Mouse (Mus musculus): ENCODE data around the gene Mtmr6.
"Not testable (repeated sequence)": the region's sequence is repeated elsewhere in the genome, so short reads cannot be mapped to it uniquely, and the experiment has no call there.

The Mtmr6 gene

DNA sequence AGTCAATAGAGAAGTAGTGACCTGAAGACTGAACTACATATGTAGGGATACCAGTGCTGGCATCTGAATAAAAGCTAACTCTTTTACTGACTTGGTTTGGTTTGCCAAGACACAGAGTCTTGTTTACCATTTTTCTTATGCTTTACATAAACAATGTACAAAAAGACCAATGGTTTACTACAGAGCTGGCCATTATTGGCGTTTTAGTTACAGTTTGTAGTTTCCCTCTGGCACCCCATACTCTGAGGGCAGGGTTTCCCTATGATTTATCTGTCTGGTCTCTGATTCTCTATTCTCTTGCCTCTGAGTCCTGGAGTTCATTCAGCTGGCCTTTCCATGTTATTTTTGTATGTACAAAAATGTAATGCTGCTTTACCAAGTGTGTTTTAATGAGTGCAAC lies 30.5 kb downstream of the Mtmr6 start:
- DNase-seq (ENCODE audit: low read depth, low spot score): no peak

DNA sequence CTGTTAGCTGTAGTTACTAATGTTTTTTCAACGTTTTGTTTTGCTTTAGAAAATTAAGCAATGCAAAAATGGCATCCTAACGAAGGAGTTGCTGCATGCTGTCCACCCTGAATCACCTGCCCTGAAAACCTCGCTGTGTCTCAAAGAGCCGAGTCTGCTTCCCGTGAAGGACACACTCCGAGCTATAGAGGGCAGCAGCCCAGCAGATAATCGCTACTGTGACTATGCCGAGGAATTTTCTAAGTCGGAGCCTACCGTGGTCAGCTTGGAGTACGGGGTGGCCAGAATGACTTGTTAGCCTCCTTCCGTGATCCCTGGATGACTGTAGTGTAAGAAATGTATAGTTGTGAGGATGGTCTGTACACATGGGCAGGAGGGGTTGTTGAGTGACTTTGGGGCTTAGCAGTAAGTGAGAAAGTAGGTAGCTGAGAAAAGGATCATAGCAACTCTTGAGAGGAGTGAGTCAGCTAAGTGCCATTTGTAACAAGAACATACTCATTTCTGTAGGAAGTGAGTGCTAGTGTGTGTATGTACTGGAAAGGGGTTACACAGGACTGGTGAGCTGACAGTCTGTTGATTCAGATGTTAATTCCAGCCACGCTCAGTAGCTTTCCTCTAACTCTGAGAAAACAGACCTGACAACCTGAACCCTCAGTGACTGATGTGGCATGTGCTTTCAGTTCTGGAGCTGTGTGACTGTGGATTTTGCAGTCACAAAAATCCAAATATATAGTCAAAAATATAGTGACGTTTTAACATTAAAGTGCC lies 35.4 kb downstream of the Mtmr6 start:
- no peak for DNase-seq (ENCODE audit: low read depth, low spot score)

DNA sequence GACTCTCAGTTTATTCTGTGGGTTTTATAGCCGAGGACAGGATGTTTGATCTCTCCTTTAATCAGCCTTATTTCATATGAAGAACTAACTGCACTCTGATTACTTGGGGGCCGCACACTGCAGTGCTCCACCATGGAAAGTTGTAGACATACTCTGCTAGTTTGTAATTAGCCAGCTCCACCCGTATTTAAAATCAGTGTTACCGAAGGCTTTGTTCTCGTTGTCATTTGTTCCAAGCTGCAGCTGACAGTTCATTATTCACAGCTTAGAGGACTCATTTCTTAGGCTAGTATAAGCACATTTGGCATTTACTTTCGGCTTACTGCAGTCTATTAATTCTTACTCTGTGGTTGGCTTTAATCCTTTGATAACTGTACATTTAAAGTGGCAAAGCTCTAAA lies 36.0 kb downstream of the Mtmr6 start:
- no peak for DNase-seq (ENCODE audit: low read depth, low spot score)

DNA sequence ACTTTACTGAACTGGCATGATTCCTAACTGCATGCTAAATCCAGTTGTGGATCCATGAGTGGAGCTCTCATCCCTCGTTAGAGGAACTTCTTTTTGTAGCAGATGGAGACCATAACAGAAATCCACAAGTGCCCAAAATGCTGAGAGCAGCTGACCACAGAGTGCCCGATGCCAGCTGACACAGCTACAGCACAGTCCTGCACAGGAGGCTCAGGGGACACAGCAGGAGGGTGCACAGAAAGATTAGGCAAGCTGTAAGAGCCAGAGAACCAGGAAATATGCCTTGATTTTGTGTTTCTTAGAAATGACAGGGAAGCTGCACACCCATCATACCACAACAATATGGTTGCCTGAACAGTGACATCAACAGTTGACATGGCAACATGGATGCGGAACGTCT lies 37.4 kb downstream of the Mtmr6 start:
- DNase-seq (ENCODE audit: low read depth, low spot score): no peak

DNA sequence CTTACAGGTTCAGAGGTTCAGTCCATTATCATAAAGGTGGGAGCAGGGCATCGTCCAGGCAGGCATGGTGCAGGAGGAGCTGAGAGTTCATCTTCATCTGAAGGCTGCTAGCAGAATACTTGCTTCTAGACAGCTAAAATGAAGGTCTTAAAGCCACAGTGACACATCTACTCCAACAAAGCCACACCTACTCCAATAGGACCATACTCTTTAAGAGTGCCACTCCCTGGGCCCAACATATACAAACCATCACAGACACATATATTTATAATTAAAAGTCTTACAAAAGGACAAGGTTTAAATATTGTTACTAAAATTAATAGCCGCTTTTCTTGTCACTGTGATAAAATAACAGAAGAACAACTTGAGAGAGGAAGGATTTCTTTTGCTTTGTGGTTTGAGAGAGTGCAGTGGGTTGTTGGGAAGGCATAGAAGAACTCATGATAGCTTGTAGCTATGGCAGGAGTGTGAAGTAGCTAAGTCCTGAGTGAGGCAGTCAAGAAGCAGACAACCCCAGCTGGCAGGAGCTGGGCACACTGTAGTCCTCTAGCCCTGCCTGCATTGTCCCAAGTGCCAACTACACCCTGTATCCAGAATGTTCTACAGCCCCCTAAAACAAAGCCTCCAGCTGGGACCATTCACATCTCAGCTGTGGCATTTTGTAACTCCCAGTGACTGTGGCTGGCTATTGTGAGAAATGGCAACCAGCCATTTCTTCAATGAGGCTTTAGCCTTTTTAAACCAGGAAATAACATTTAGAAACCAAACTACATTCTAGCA lies 39.6 kb downstream of the Mtmr6 start:
- no peak for DNase-seq (ENCODE audit: low read depth, low spot score)

DNA sequence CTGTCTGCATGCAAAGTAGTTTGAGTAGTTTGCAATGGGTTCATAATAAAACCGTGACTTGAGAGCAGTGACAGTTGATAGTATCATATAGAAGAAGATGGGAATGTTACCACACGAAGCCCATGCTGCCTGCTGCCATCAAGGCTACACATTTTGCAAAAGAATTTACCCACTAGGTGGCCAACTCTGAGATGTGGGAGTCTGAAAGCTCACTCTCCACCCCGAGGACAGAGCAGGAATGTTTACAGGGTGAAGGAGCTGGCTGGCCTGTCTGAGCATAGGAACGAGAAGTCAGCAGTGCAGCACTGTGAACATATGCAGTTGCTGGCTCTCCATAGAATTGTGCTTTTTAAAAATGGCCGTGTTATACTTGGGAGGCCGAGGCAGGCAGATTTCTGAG lies 43.1 kb downstream of the Mtmr6 start:
- DNase-seq (ENCODE audit: low read depth, low spot score): no peak

DNA sequence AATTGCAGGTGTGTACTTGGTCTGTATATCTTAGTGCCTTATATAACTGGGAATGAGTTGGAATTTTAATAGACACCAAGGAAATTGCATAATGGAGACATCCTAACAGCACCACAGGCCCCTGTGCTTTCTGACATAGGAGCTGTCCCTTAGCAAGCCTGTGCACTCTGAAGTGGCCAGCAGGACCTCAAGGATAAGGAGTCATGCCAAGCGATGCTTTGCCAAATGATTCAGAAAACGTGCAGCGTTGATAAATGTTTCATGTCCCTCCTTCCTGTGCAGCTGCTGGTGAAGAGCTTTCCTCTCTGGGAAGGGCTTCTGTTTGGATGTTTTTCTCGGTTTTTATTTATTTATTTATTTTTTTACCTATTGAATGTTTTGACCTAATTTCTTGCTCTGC lies 45.7 kb downstream of the Mtmr6 start:
- no peak for DNase-seq (ENCODE audit: low read depth, low spot score)

DNA sequence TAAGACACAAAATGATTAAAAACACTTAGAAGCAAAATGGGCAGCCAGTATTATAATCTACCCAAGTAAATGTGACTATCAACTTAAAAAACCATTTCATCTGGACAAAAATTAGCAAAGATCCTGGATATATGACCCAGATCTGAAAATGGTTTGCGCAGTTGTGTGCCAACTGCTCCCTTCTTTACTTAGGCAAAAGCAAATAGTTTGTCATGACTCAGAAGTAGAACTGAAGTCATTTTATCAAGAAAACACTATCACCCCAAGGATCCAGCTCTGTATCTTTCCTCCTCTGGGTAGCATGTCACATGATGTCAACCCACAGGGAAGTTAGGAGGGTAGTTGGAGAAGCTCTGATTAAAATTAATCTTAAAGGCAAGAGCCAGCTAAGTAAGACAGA lies 54.2 kb downstream of the Mtmr6 start:
- no peak for DNase-seq (ENCODE audit: low read depth, low spot score)

DNA sequence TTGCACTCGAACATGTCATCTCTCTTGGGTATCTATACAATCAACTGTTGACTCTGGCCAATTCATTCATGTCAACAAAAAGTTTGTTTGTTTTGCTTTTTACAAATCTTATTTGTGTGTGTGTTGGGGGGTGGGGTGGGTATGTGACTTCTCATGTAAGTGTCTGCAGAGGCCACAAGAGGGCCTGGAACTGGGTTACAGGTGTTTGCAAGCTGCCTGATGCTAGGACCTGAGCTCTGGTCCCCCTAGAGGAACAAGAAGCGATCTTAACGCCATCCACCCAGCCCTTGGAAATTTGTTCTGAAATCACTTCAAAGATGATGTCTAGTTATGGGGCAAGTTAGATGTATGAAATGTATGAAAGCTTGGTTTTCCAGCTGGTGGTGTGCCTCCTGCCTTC lies 55.8 kb downstream of the Mtmr6 start:
- no peak for DNase-seq (ENCODE audit: low read depth, low spot score)

DNA sequence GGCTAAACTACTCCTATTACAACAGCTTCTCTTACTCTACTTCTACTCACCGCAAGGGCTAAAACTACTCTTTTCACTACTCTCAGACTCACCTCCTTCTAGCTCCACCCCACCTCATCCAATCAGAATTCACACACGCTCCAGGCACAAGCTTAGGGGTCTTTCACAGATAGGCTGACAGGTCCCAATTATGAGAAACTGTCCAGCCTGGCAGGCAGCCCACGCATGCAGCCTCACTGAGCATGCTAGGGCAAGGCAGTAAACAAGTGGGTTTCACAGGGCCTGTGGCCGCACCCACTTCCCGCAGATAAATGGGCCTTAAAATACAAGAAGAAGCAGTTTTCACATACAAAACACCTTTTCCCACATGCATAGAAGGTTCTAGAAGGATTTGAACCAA lies 75.0 kb downstream of the Mtmr6 start:
- DNase-seq (ENCODE audit: low read depth, low spot score): not testable (repeated sequence)

DNA sequence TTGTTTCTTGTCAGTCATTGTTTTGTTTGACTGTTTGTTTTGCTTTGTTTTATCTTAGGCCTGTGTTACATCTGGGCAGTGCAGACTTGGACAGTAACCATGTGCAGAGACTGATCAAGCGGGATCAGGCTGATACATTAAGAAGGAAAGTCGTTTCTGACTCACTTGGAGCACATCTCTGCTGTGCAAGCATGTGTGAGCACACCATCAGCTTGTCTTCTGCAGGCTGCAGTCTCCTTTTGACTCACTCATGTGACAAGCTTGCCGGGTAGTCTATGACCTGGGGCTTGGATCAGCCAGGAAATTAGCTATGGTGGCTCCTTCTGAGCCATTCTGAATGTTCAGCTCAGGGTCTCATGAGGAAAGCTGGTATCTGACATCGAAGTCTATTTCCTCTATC lies 75.5 kb downstream of the Mtmr6 start:
- no peak for DNase-seq (ENCODE audit: low read depth, low spot score)

DNA sequence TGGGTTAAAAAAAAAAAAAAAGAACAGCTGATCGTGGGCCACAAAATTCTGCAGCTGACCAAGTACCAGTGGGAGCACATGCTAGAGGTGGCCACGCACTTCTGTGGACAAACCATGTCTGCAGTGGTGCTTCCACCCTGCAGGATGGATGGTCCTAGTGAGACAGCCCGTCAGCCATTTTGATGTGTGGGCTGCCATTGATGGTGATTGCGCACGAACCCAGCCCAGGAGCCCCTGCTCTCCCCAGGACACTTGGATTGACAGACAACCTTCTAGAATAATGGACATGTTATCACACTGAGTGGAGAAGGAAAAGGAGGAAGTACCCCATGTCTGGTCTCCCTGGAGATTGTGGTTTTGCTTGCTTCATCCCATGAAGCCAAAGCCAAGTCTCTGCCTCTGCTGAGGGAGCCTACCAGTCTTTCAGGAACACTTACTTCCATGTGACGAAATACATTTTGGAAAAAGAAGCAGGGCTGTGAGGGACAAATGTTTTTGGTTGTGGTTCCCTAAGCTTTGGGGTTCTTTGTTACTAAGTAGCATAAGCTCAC lies 80.4 kb downstream of the Mtmr6 start:
- DNase-seq (ENCODE audit: low read depth, low spot score): no peak
